Mouse (Mus musculus): ENCODE data around the gene Stk10.
A peak's percentile ranks its signal among the peaks of the same experiment; 100 is the strongest.

The Stk10 gene

DNA sequence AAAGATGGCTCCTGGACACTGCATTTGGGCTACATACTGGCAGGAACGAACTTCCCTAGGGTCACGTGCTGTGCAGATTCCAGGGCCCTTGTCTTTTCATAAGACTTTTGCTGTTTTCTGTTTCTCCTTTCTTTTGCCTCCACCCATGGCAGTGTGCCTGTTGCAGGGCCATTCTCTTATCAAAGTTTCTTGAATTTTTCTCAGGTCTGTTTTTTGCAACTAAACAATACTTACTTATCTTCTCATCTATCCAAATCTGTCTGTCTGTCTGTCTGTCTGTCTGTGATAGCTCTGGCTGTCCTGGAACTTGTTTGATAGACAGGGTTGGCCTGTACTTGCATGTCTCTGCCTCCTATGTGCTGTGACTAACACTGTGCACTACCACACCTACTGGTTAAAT is 101.7 kb downstream of the Stk10 start:
- no peak for DNase-seq

DNA sequence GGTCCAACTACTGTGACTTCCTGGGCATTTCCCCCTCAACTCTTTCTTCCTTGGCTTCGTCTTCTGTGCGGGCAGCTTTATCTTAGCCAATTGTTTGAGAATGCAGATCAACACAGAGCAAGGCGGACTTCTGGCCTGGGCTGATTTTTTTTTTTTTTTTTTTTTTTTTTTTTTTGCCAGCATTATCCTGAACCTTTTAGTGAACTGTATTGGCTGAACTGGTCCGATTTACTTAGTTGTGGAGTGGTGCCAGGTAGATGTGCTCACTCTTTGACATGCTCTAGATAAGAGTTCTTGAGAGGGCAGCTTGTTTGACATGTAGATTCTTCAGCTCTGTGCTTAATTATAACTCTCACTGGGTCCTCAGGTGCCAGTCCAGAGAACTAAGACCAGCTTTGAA is 103.2 kb downstream of the Stk10 start:
- no peak for DNase-seq

DNA sequence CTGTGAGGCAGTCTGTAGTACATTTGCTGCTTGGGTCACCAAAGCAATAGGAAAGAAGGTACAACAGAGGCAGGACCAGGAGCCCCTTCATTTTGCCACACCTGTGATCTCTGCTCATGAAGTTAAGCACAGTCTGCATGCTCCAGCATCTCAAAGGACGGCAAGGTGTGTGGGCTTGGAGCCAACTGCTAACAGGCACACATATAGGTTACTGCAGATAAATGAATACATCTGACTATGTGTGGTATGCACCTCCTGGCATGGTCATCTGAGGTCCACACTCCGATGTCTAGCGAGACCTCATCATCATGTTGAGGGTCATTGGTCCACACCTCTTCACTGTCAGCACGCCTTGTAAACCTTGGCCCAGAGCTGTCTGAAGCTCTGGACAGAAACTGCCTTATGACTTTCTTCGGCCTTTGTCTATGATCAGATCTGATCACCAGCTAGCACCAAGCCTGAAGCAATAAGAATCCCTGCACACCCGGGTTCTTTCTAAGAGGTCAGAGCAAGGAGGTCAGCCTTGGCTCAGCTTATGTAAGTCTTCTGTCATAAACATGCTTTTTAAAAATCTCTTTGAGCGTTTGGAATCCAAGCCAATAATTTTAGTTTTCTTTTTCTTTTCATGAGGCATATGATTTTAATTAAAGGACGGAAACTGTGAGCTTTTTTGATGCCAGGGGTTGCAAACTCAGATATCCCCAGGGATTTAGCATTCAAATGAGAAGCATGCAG is 105.6 kb downstream of the Stk10 start:
- DNase-seq, result no peak

DNA sequence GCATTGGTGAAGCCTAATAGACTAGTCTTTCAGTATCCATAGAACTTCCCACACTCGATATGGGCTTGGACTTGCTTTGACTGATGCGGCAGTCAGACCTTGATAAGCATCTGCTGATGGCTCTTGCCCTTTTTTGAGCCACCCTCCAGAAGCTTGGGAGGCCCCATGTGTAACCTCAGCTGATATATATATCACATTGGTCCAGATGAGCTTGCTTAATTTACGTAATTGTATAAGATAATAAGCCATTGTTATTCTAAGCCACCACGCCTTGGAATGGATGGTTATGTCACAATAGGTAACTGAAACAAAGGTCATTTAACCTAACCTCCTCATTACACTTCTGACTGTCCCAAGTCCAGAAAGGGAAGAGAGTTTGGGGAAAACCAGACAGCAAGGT is 107.5 kb downstream of the Stk10 start:
- DNase-seq, result no peak

DNA sequence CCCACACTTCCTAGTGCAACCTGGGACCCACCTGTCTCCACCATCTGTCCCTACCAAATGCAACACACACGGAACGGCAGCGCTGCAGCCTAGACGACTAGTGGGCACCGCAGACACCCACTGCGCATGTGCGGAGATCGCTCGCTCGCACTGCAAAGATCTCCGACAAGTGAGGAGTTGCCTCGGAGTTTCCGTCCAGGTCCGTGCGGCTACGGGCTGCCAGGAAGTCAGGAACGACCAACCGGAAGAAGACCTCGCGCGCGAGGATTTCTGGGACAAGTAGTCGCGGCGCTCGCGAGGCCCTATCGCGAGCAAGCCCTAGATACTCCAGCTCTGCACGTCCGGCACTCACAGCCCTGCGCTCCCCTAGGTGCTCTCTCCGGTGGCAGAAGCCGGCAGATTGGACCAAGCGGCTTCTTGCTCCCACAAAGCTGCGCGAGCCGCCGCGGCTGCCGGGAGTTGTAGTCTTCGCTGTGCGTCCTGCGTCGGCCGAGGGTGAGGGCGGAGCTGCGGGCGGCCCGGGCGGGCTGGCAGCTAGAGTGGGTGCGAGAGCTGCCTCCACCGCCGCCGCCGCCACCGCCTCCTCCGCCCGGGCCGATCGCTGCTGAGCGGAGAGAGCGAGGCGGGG is 109.3 kb downstream of the Stk10 start, which contains the start of gene Fbxw11:
Gene Fbxw11, plus strand, starts transcription at position 476 of the 628 bp plus-strand sequence.
- peak; percentile 94 to 96 for DNase-seq

DNA sequence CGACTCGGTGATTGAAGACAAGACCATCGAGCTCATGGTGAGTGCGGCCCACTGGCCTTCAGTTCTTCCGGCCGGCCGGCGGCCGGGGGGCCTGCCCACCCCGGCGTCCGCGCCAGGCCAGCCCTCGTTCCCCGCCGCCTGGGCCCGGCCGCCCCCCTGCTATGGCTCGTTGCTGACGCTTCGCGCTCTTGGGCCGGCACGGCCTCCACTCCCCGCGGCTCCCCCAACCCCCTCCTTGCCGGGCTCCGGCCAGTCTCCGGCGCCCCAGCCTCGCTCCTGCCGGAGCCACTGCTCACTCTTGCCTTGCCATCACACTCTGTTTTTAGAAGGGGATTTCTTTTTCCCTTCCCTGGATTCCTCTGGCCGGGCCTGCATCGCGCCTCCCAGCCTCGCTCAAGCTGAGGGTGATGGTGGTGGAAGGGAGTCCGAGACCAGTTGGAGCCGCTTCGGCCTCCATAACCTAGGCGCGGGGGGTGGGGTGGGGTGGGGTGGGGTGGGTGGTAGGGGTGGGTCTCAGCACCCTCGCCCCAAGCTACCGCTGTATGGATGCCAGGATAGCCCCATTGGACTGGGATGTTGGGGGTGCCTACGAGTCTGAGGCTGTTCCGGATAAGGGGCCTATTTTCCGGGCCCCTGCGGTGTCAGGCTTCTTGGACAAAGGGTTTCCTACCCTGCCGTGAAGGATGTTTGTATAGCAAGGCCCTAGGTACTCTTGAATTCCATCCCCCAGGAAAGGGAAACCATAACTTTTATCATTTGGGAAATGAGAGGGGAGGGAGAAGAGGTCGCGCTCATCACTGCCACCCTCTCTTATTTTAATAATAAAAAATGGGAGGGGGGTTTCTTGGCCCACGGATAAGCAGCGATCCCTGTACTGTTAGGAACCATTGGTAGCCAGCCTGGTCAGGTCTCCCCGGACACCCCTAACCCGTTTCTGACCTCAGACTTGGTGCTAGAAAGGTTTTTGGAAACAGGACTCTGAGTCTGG is 110.1 kb downstream of the Stk10 start:
- no peak for DNase-seq

DNA sequence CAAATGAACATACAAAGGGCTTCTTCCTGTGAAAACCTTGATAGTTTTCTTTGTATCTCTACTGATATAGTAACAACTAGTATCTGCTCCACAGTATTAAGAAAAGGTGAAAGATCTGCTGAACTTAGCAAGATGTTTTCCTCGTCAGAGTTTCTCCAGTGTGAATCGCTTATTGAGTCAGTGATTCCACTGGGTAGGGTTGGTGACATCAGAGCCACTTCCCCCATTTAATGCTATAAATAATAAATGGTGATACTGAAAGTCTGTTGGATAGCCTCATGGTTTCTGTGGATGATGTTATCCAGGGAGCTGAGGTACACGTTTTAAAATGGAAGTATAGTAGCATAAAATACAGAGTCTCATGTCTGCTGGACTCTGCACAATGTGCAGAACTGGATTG is 110.9 kb downstream of the Stk10 start:
- no peak for DNase-seq

DNA sequence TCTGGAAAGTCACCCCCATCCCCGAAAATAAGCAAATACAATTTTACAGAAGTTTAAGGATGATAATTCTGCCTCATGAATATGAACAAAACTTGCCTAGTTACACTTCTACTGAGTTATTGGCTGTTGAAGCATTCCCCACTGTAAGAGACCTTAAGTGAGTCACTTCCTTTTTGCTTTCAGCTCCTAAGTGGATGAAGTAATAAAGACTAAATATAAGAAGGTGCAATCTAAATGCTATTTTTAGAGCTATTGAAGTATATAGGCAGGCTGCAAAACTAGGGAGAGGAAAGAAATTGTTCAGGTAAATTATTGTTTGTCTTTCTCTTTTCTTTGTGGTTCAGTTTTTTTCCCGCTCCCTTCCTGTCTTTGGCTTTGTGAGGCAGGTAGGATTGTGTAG is 114.2 kb downstream of the Stk10 start:
- no peak for DNase-seq

DNA sequence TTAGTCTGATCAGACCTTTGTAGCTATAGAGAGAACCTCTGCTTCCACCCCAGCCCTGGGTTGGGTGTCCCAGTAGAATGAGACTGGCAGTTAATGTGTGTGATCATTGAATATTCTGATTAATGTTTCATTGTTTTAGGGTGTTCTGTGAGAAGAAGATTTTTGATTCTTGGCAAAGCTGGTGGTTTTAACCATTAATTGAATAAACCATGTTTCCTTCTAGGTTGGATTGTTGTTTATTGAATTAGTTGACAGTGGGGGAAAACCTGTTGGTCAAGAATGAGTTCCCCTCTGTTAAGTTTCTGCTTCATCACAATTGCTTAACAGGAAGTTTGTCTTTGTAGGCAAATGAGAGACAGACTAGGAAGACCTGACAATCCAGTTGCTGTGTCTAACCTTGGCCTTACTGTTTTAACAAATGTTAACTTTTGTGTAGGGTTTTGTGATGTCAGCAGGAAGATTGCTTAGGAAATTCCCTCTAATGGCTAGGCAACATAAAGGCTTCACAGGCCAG is 117.2 kb downstream of the Stk10 start:
- peak in 1 of 2 experiments; percentile 51 for DNase-seq

DNA sequence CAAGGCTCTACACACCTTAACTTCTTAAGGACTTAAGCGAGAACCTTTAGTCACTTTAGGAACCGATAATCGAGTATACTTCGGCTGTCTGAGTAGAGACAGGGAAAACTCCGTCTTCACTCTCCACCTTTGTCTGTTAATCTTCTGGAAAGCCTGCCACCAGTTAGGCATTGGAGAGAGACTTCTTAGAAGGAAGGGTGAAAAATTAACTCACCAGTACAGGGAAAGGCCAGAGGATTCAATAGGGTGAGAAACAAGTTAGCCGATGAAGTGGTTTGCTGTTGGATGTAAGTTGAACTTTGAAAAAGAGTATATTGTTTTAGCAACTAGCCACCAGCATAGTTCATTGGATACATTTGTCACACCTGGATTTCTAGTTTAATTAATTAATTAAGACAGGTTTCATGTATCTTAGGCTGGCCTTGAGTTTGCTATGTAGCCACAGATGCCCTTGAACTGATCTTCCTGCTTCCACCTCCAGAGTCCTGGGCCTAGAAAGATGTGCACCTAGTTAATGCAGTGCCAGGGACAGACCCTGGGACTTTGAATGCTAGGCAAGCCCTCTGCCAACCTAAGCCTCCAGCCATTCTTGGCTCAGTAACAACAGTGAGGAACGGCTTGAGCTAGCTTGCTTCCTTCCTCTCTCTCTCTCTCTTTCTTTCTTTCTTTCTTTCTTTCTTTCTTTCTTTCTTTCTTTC is 117.9 kb downstream of the Stk10 start:
- peak; percentile 48 to 66 for DNase-seq

DNA sequence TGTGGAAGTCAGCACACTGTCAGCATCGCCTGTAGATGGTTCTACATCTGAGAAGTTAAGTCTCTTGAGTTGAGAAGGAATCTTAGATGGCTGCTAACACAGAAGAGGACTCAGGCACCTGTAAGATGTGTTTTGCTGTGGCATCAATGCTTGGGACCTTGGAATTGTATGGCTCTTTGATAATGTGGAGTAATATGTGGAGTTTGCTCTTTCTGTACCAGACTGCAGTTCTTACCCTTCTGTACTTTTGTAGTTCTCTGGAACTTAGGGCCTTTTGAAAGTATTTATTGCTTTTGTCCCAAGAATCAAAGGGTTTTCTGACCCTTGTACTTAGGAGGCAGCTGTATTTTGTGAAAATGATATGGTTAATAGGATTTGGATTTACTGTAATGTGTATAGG is 118.6 kb downstream of the Stk10 start:
- no peak for DNase-seq

DNA sequence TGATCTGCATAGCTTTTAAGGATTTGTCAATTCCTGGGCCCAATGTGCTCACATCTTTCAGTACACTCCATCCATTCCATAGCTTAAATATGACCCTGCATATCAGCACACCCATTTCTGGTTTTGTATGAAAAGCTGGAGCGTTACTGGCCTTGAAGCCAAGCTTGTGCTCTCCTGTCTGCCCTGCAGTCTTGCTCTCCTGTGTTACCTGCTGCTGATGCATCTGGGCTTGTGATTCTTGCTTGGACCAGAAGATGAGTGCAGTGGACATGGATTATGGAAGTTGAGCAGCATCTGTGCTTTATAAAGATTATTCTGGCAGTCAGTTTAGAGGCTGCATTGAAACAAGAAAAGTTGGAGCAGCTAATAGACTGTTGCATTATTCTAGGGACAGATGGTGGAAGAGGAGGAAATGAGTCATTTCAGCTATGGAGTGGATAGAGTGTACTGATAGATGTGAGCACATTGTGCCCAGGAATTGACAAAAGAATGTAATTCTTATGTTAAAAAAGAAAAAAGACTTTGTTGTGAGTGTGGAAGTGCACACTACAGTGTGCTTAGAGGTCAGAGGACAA is 129.1 kb downstream of the Stk10 start:
- no peak for DNase-seq

DNA sequence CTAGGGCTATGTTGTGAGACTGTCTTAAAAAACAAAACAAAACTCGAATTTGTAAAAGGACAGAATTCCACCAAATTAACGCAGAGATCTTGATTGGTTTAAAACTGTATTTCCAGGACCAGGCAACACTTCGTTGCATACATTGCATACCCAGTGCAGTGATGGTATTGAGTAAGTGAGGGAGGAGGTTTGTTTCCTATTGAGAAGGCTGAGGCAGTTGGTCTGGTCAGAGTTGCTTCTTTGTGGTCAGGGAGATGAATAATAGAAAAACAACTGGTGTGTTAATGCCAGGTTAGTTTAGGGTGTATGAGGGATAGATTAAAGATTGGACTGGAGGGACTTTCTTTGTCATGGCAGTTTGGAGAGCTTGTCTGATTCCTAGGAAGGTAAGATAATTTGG is 132.5 kb downstream of the Stk10 start:
- DNase-seq, result no peak

DNA sequence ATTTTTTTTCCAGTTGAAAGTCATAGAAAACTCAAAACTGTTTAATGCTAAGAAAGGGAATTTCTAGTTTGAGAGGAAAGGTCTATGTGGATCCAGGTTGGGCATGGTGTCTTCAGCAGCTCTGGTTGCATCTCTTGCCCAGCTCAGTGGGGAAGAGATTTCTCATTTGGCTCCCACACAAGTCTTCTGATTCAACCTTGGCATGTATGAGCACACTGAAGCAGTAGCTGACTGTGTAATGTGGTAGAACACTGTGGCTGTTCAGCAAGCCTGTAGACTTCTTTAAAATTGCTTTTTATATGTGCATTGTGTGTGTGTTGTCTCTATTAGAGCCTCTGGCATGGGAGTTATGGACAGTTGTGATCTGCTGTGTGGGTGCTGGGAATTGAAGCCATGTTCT is 133.9 kb downstream of the Stk10 start:
- no peak for DNase-seq

DNA sequence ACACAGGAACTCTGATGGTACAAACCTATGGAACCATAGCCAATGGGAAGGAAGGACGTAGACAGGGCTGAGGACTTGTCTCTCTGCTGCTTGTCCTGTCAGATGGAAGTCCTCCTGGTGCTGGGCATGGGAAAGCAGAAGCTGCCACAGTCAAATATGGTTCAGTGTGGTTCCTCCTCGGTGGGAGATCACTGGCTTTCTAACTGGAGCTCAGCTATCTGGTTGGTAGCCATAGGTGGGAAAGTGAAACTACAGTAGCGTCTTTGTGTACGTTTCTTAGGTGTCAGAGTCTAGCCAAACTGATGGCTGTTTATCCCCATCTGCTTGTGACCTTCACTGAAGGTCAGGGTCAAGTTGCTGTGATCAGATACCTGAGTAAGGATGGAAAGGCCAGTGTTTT is 138.4 kb downstream of the Stk10 start:
- DNase-seq, result no peak
